Mouse (Mus musculus) kidney, adult 2 months (tissue): ENCODE data around the gene Mier2. TPM values are rescaled to one million over a fixed set of nuclear protein-coding genes. Genes with fewer than 3 reads are reported as not detected.

ENCODE experiments used
- DNase-seq: peaks from one replicate; pipeline ENCODE4 v3.0.0; 2021
- H3K27ac ChIP-seq: fragments of 200-500 bp; 2 replicates; pipeline ENCODE4 v1.5.1; 2012; ENCODE audit warnings: low read depth, low read length, control low read depth, inconsistent platforms; ENCODE audit not compliant: insufficient read depth
- H3K27me3 ChIP-seq: fragments of 200-500 bp; replicated peaks from 2 replicates; pipeline ENCODE4 v1.6.1; 2012; ENCODE audit warnings: mild to moderate bottlenecking, moderate library complexity, low read length, inconsistent platforms; ENCODE audit not compliant: control insufficient read depth, insufficient read depth
- H3K36me3 ChIP-seq: fragments of 200-500 bp; 2 replicates; pipeline ENCODE4 v1.6.1; 2012; ENCODE audit warnings: mild to moderate bottlenecking, moderate library complexity, low read length, inconsistent platforms; ENCODE audit not compliant: control insufficient read depth, insufficient read depth
- H3K4me1 ChIP-seq: fragments of 200-500 bp; 2 replicates; pipeline ENCODE4 v1.6.1; 2011; ENCODE audit warnings: low read length; ENCODE audit not compliant: control insufficient read depth, insufficient read depth
- H3K4me3 ChIP-seq: fragments of 200-500 bp; 2 replicates; pipeline ENCODE4 v1.5.1; 2011; ENCODE audit warnings: mild to moderate bottlenecking, low read depth, low read length, control low read depth; ENCODE audit not compliant: insufficient read depth
- CTCF ChIP-seq: fragments of 200-500 bp; conservative IDR thresholded peaks from 2 replicates; pipeline ENCODE4 v1.5.1; 2011; ENCODE audit warnings: low read depth, mild to moderate bottlenecking, control low read depth, low read length, moderate library complexity, mixed read lengths; ENCODE audit not compliant: insufficient read depth, insufficient read length
- POLR2A ChIP-seq: fragments of 200-500 bp; IDR thresholded peaks from one replicate; pipeline ENCODE4 v1.6.1; 2011; ENCODE audit warnings: low read depth, low read length, control low read depth
- WGBS: fragments of 180-500 bp; shearing (Covaris S2); methylation state at CpG from one replicate; pipeline ENCODE4 v1.1.7; 2018; 5-methylcytosine and 5-hydroxymethylcytosine counted together
- polyA plus RNA-seq: library from polyadenylated mRNA; depleted of rRNA; stranded (reverse); fragments of >200 nt; gene quantifications from 2 replicates; pipeline ENCODE4 v1.2.3, GENCODE M21; 2012

Gene Mier2
- polyA plus RNA-seq, 1 experiment, result 35.0 TPM

DNA sequence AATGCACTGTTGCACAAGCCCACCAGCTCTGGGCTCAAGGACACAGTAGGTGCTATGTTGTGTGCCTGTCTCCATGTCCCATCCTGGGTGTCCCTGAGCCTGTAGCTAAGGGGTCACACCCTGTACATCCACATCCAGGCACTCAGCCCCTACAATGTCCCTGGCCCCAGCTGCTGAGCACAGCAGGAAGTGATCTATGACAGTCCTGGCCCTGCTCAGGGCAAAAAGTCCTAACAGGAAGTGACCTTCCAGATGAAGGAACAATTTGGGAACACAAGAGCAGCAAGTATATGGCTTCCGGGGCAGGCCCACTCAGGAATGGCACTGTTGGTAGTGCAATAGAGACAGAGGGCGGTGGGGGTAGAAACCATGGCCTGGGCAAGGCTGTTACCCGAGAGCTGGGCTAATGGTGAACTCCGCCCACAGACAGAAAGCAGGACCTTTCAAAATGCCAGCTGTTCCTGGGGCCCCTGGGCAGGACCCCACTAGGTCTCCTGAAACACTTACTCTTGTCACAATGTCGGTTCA, 7.8 kb downstream of the Mier2 start:
- WGBS, result 74% methylated on average over 5 of the region's 5 CpGs
- H3K36me3 ChIP-seq, result no peaks in the 10 kb centered on the region
- no peak overlapping the region for H3K27ac ChIP-seq
- H3K27me3 ChIP-seq, result no peaks in the 10 kb centered on the region
- no peaks in the 10 kb centered on the region for H3K4me1 ChIP-seq
- DNase-seq, result peak; percentile 25
- TF ChIP-seq CTCF (no peak), POLR2A (no peak)
- H3K4me3 ChIP-seq, result no peak overlapping the region

DNA sequence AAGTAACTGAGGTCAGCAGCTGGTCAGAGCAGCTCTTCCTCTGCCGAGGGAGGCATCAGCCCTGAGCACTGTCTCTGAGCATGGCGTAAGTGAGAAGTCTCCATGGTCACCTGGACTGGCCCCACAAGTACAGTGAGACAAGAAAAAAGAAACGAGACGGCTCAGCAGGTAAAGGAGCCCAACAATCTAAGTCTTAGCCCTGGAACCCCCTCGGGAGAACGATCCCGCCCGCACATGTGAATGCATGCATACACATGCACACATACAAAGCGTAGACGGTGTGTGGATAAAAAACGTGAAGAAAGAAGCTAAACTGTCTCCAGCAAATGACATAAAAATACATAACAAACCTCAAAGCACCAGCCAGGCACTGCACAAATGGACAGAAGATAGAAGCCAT, 8.5 kb downstream of the Mier2 start:
- no peaks in the 10 kb centered on the region for H3K27me3 ChIP-seq
- H3K4me1 ChIP-seq, result no peaks in the 10 kb centered on the region
- DNase-seq, result no peak
- no peak overlapping the region for H3K27ac ChIP-seq
- no peak overlapping the region for H3K4me3 ChIP-seq
- no peaks in the 10 kb centered on the region for H3K36me3 ChIP-seq
- 87% methylated on average over 11 of the region's 11 CpGs for WGBS
- TF ChIP-seq CTCF (no peak), POLR2A (no peak)

GRCm38 (mm10) chr10:79545891-79546290, 9.1 kb downstream of the Mier2 start:
- no peak for TF ChIP-seq POLR2A
- no peak for TF ChIP-seq CTCF
- H3K27ac ChIP-seq, result no peak overlapping the region
- no peak overlapping the region for H3K4me3 ChIP-seq
- no peak for DNase-seq
- H3K36me3 ChIP-seq, result no peaks in the 10 kb centered on the region
- H3K4me1 ChIP-seq, result no peaks in the 10 kb centered on the region
- 86% methylated on average over 12 of the region's 12 CpGs for WGBS
- no peaks in the 10 kb centered on the region for H3K27me3 ChIP-seq

GRCm38 (mm10) chr10:79544631-79545030, 10.4 kb downstream of the Mier2 start:
- Histone ChIP-seq H3K4me3 (no peak overlapping the region), H3K27ac (no peak overlapping the region), H3K36me3 (no peaks in the 10 kb centered on the region; the same call in 1 of the 2 replicates), H3K27me3 (no peaks in the 10 kb centered on the region), H3K4me1 (no peaks in the 10 kb centered on the region)
- no peak for TF ChIP-seq POLR2A
- TF ChIP-seq CTCF, result no peak
- no peak for DNase-seq
- WGBS, result 93% methylated on average over 5 of the region's 5 CpGs

DNA sequence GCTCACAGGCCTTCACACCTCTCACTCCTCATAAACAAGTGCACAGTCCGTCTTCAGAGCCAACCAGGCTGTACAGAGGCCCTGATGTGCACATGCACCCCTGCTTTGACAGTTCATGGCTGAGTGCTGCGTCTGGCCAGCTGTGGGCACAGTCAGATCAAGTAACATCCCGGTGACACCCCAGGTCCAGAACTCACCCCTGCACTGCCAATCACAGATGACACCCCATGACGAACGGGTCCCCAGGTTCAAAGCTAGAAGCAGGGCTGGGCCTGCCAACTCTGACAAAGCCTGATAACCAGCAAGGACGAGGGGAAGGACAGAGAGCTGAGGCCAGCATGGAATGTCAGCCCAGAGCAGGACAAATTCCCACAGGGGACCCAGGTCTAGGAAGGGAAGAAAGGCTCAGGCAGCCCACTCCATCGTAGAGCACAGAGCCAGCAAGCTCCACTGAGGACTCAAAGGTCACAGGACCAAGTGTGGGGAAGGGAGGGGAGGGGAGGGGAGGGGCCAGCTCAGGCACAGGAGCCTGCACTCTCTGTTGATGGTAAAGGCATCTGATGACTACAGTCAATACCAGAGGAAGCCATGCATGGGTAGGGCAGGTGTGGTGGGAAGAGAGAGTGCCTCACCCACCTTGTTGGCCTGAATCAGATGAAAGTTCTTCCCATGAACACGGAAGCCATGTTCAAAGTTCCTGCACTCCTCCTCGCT, 11.0 kb downstream of the Mier2 start:
- no peak for TF ChIP-seq POLR2A
- no peak for TF ChIP-seq CTCF
- 76% methylated on average over 9 of the region's 9 CpGs for WGBS
- H3K27me3 ChIP-seq, result no peaks in the 10 kb centered on the region
- DNase-seq, result no peak
- H3K36me3 ChIP-seq, result no peaks in the 10 kb centered on the region; the same call in 1 of the 2 replicates
- H3K27ac ChIP-seq, result no peak overlapping the region
- H3K4me1 ChIP-seq, result no peaks in the 10 kb centered on the region
- no peak overlapping the region for H3K4me3 ChIP-seq

- Histone ChIP-seq H3K4me3 (no peak overlapping the region), H3K4me1 (no peaks in the 10 kb centered on the region), H3K27me3 (no peaks in the 10 kb centered on the region), H3K36me3 (no peaks in the 10 kb centered on the region; the same call in 1 of the 2 replicates), H3K27ac (no peak overlapping the region)
- TF ChIP-seq POLR2A (no peak), CTCF (no peak)
- 81% methylated on average over 11 of the region's 11 CpGs for WGBS
- peak; percentile 34 for DNase-seq
Observed at GRCm38 (mm10) chr10:79542171-79542570, 12.8 kb downstream of the Mier2 start.

DNA sequence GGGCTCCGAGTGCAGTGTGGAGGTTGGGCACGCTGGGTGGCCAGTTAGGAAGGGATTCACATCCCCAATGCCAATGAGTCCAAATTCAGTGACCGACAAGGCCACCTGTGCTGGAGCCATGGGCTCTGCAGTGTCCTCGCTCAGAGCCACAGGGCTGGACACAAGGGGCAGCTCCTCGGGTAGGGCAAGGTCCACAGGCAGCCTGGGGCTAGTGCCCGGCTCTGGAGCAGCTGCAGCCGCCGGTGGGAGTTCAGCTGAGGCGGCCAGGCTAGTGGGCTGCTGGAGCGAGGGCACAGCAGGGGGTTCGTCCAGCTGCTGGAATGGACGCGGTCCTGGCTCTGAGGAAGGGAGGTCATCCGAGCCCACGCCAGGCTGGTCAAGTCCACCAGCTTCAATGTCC, 13.5 kb downstream of the Mier2 start:
- Histone ChIP-seq H3K27ac (no peak overlapping the region), H3K36me3 (no peaks in the 10 kb centered on the region; the same call in 1 of the 2 replicates), H3K4me1 (no peaks in the 10 kb centered on the region), H3K27me3 (no peaks in the 10 kb centered on the region), H3K4me3 (no peak overlapping the region)
- peak; percentile 77 for DNase-seq
- no peak for TF ChIP-seq CTCF
- no peak for TF ChIP-seq POLR2A
- WGBS, result 70% methylated on average over 15 of the region's 15 CpGs
